Mouse (Mus musculus) midbrain, embryonic 12.5 days (tissue): ENCODE measurements around the gene Dot1l. TPM values are rescaled to one million over a fixed set of nuclear protein-coding genes. Genes with fewer than 3 reads are reported as not detected.
"Not testable (repeated sequence)": the region's sequence is repeated elsewhere in the genome, so short reads cannot be mapped to it uniquely, and the experiment has no call there.

Experiments
- ATAC-seq: fragments of 200-750 bp; cut with Nextera tagmentation; 2 replicates; pipeline ENCODE4 v1.8.0; 2017; ENCODE audit warnings: low read depth, moderate TSS enrichment, moderate library complexity; ENCODE audit not compliant: low FRiP score
- H3K27ac ChIP-seq: fragments of 300-500 bp; sonication (generic); replicated peaks from 2 replicates; pipeline ENCODE4 v1.5.1; 2016; ENCODE audit warnings: mild to moderate bottlenecking
- H3K27me3 ChIP-seq: fragments of 300-500 bp; sonication (generic); 2 replicates; pipeline ENCODE4 v1.6.1; 2016; ENCODE audit warnings: mild to moderate bottlenecking
- H3K36me3 ChIP-seq: fragments of 300-500 bp; sonication (generic); 2 replicates; pipeline ENCODE4 v1.6.1; 2016
- H3K4me1 ChIP-seq: fragments of 300-500 bp; sonication (generic); 2 replicates; pipeline ENCODE4 v1.6.1; 2016
- H3K4me2 ChIP-seq: fragments of 300-500 bp; sonication (generic); replicated peaks from 2 replicates; pipeline ENCODE4 v1.6.1; 2016; ENCODE audit warnings: mild to moderate bottlenecking, moderate library complexity
- H3K4me3 ChIP-seq: fragments of 300-500 bp; sonication (generic); 2 replicates; pipeline ENCODE4 v1.5.1; 2016; ENCODE audit warnings: mild to moderate bottlenecking
- H3K9ac ChIP-seq: fragments of 300-500 bp; sonication (generic); replicated peaks from 2 replicates; pipeline ENCODE4 v1.6.1; 2016; ENCODE audit warnings: mild to moderate bottlenecking, moderate library complexity
- H3K9me3 ChIP-seq: fragments of 300-500 bp; sonication (generic); 2 replicates; pipeline ENCODE4 v1.6.1; 2016; ENCODE audit warnings: mild to moderate bottlenecking
- WGBS: fragments of 180-500 bp; shearing (Covaris S2); methylation state at CpG from one replicate; pipeline ENCODE4 v1.1.7; 2016; 5-methylcytosine and 5-hydroxymethylcytosine counted together
- polyA plus RNA-seq: library from polyadenylated mRNA; unstranded; fragments of >200 nt; fragmentation: Nextera tagmentation; extraction: Ambion mirVana; gene quantifications from 2 replicates; pipeline ENCODE4 v1.2.1, GENCODE M21; 2016

Gene Dot1l
- polyA plus RNA-seq, 1 experiment from 2014 or later, result 26.9 TPM

- ATAC-seq, result peak; percentile 16
- peak overlapping the region; percentile 96 for H3K4me2 ChIP-seq
- H3K9ac ChIP-seq, result peak overlapping the region; percentile 78
- H3K27me3 ChIP-seq, result peaks cover 56% of the 10 kb centered on the region
- peak overlapping the region; percentile 83 for H3K27ac ChIP-seq
- H3K9me3 ChIP-seq, result no peaks in the 10 kb centered on the region
- peak overlapping the region; percentile 54 for H3K4me3 ChIP-seq
- WGBS, result 39% methylated on average over 34 of the region's 34 CpGs
- H3K36me3 ChIP-seq, result peaks cover 39% of the 10 kb centered on the region
- H3K4me1 ChIP-seq, result peaks cover 42% of the 10 kb centered on the region
Measured at GRCm38 (mm10) chr10:80806341-80807056, 51.5 kb downstream of the Dot1l start.

GRCm38 (mm10) chr10:80807057-80807627, 52.1 kb downstream of the Dot1l start:
- H3K4me1 ChIP-seq, result peaks cover 42% of the 10 kb centered on the region
- peak; percentile 86 for ATAC-seq
- peak overlapping the region; percentile 83 for H3K27ac ChIP-seq
- peaks cover 56% of the 10 kb centered on the region for H3K27me3 ChIP-seq
- H3K4me3 ChIP-seq, result peak overlapping the region; percentile 54
- H3K9ac ChIP-seq, result peak overlapping the region; percentile 78
- no peaks in the 10 kb centered on the region for H3K9me3 ChIP-seq
- peak overlapping the region; percentile 96 for H3K4me2 ChIP-seq
- H3K36me3 ChIP-seq, result peaks cover 33% of the 10 kb centered on the region
- WGBS, result under 1% methylated on average over 53 of the region's 58 CpGs

GRCm38 (mm10) chr10:80808099-80808984, 53.3 kb downstream of the Dot1l start:
- no peak for ATAC-seq
- Histone ChIP-seq H3K9me3 (no peaks in the 10 kb centered on the region), H3K36me3 (peaks cover 21% of the 10 kb centered on the region), H3K4me1 (peaks cover 42% of the 10 kb centered on the region), H3K9ac (peak overlapping the region; percentile 78), H3K27me3 (peaks cover 56% of the 10 kb centered on the region), H3K27ac (no peak overlapping the region; the same call in 1 of the 2 replicates), H3K4me2 (peak overlapping the region; percentile 96), H3K4me3 (peak overlapping the region; percentile 14; the same call in 1 of the 2 replicates)
- WGBS, result 14% methylated on average over 40 of the region's 40 CpGs

- peaks cover 42% of the 10 kb centered on the region for H3K4me1 ChIP-seq
- H3K27me3 ChIP-seq, result peaks cover 56% of the 10 kb centered on the region
- 11% methylated on average over 18 of the region's 18 CpGs for WGBS
- H3K4me3 ChIP-seq, result peak overlapping the region; percentile 14; the same call in 1 of the 2 replicates
- H3K4me2 ChIP-seq, result peak overlapping the region; percentile 96
- no peaks in the 10 kb centered on the region for H3K9me3 ChIP-seq
- no peak for ATAC-seq
- H3K27ac ChIP-seq, result no peak overlapping the region
- peak overlapping the region; percentile 39 for H3K9ac ChIP-seq
- peaks cover 13% of the 10 kb centered on the region for H3K36me3 ChIP-seq
Measured at GRCm38 (mm10) chr10:80808985-80809632, 54.1 kb downstream of the Dot1l start.

GRCm38 (mm10) chr10:80810084-80810483, 55.1 kb downstream of the Dot1l start:
- Histone ChIP-seq H3K4me2 (peak overlapping the region; percentile 14; the same call in 1 of the 2 replicates), H3K27ac (no peak overlapping the region), H3K27me3 (peaks cover 56% of the 10 kb centered on the region), H3K9me3 (no peaks in the 10 kb centered on the region), H3K4me1 (peaks cover 42% of the 10 kb centered on the region), H3K4me3 (no peak overlapping the region), H3K9ac (no peak overlapping the region), H3K36me3 (peaks cover 4% of the 10 kb centered on the region; the same call in 1 of the 2 replicates)
- 4% methylated on average over 19 of the region's 20 CpGs for WGBS
- ATAC-seq, result no peak

- Histone ChIP-seq H3K4me3 (no peak overlapping the region), H3K4me1 (peaks cover 25% of the 10 kb centered on the region), H3K27me3 (peaks cover 33% of the 10 kb centered on the region), H3K4me2 (no peak overlapping the region), H3K36me3 (no peaks in the 10 kb centered on the region), H3K9me3 (no peaks in the 10 kb centered on the region), H3K27ac (no peak overlapping the region), H3K9ac (0 out of 2 replicates have a peak overlapping the region, but pooled peaks have one; percentile 2)
- no peak for ATAC-seq
- WGBS, result 66% methylated on average over 5 of the region's 5 CpGs
Measured at GRCm38 (mm10) chr10:80812391-80813041, 57.5 kb downstream of the Dot1l start.

GRCm38 (mm10) chr10:80813366-80813765, 58.4 kb downstream of the Dot1l start, which contains the start of gene Jsrp1:
Gene Jsrp1, minus strand, starts transcription at chr10:80813498.
- no peak for ATAC-seq
- Histone ChIP-seq H3K9me3 (no peaks in the 10 kb centered on the region), H3K4me2 (no peak within 1 kb of the TSS), H3K27me3 (peaks cover 26% of the 10 kb centered on the region), H3K36me3 (no peaks in the 10 kb centered on the region), H3K4me1 (peaks cover 17% of the 10 kb centered on the region), H3K9ac (0 out of 2 replicates have a peak within 1 kb of the TSS, but pooled peaks have one; percentile 2), H3K27ac (no peak within 1 kb of the TSS), H3K4me3 (no peak within 1 kb of the TSS)
- 82% methylated on average over 4 of the region's 4 CpGs for WGBS

GRCm38 (mm10) chr10:80814800-80815199, 59.8 kb downstream of the Dot1l start:
- WGBS, result 65% methylated on average over 7 of the region's 7 CpGs
- peaks cover 6% of the 10 kb centered on the region for H3K4me1 ChIP-seq
- no peaks in the 10 kb centered on the region for H3K9me3 ChIP-seq
- H3K27ac ChIP-seq, result no peak overlapping the region
- no peak overlapping the region for H3K9ac ChIP-seq
- peaks cover 12% of the 10 kb centered on the region for H3K27me3 ChIP-seq
- H3K4me2 ChIP-seq, result no peak overlapping the region
- no peaks in the 10 kb centered on the region for H3K36me3 ChIP-seq
- no peak for ATAC-seq
- H3K4me3 ChIP-seq, result no peak overlapping the region

- 83% methylated on average over 3 of the region's 3 CpGs for whole genome bisulfite sequencing
Measured at GRCm38 (mm10) chr10:80816303-80816702, 61.3 kb downstream of the Dot1l start.

GRCm38 (mm10) chr10:80817164-80817563, 62.2 kb downstream of the Dot1l start:
- no peak for ATAC-seq
- H3K27me3 ChIP-seq, result no peaks in the 10 kb centered on the region; the same call in 1 of the 2 replicates
- H3K9me3 ChIP-seq, result no peaks in the 10 kb centered on the region
- no peak overlapping the region for H3K9ac ChIP-seq
- no peak overlapping the region for H3K27ac ChIP-seq
- no peaks in the 10 kb centered on the region for H3K36me3 ChIP-seq
- no peak overlapping the region for H3K4me3 ChIP-seq
- 90% methylated on average over 2 of the region's 2 CpGs for WGBS
- H3K4me1 ChIP-seq, result no peaks in the 10 kb centered on the region
- no peak overlapping the region for H3K4me2 ChIP-seq

More at GRCm38 (mm10) chr10:80816303-80816702, 61.3 kb downstream of the Dot1l start:
- H3K4me2 ChIP-seq, ATAC-seq, H3K4me3 ChIP-seq, H3K9ac ChIP-seq, H3K27me3 ChIP-seq, H3K9me3 ChIP-seq, H3K27ac ChIP-seq, H3K36me3 ChIP-seq, H3K4me1 ChIP-seq: not testable (repeated sequence)

GRCm38 (mm10) chr10:80817955-80818354, 62.9 kb downstream of the Dot1l start:
- 81% methylated on average over 7 of the region's 7 CpGs for WGBS
- not testable (repeated sequence) for H3K9ac ChIP-seq, H3K27me3 ChIP-seq, H3K4me2 ChIP-seq, H3K4me1 ChIP-seq, ATAC-seq, H3K27ac ChIP-seq, H3K36me3 ChIP-seq, H3K4me3 ChIP-seq, H3K9me3 ChIP-seq
